Mouse (Mus musculus) naive thymus-derived CD4-positive, alpha-beta T cell, adult 2 months (primary cell): ENCODE measurements around the gene Nkx1-2.
A peak's percentile ranks its signal among the peaks of the same experiment; 100 is the strongest.

Experiments
- DNase-seq: peaks from one replicate; pipeline ENCODE4 v3.0.0-alpha.2; 2011; ENCODE audit warnings: low read depth

The Nkx1-2 gene

GRCm38 (mm10) chr7:132599071-132599975, at the start of gene Nkx1-2:
TSS of gene Nkx1-2 (minus strand) at chr7:132599637.
- DNase-seq: no peak

DNA sequence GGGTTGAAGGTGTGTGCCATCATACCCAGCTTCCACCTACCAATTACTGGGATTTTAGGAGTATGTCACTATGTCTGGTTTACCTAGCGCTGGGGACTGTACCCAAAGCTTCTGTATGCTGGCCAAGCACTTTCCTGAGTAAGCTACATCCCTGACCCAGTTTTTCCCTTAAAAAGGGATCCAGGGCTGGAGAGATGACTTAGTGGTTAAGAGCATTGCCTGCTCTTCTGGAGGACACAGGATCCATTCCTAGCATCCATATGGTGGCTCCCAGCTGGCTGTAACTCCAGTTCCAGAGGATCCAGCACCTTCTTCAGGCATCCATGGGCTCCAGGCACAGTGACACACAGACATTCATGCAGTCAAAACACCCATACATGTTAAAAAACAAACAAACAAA, 47.1 kb upstream of the Nkx1-2 start:
- DNase-seq: no peak

DNA sequence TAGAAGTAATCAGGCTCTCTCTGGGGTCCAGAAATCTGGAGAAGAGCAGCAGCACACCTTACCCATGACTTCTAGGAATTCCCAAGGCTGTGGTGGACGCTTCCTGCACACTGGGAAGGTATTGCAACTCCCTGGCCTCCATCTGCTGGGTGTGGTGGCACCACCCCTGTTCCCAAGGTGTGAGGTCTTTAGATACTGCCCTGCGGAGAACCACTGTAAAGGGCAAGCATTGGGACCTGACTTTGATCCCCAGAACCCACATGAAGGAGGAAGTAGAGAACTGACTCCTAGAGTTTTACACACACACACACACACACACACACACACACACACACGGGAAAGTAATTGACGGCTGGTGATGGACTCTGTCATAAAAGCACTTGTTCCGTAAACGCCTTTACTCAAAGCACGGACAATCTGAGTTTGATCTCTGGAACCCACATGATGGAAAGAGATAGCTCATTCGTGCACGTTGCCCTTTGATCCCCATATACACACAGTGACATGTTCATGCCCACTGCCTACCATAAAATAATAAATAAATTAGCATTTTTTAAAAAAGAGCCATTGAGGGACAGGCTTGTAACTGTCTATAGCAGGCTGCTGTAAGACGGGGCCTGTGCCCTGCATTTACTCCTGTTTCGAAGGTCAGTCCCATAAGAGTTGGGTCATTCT, 45.3 kb upstream of the Nkx1-2 start:
- DNase-seq: no peak

DNA sequence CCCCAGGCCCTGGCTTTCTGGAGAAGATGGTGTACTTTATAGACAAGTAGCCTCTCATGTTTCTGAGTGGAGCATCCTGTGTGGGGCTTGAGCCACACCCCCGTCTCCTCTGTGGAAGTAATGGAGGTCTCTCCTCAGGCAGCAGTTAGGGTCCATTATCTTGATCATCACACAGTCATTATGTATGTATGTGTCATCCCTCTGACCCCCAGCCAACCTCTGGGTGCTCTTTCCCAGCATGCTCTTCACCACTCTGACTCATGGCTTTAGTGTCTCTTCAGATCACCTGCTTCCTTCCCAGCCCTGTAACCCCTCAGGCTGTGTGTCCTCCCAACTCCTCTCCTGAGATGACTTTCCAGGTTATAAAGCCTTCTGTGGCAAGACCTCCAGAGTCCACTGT, 42.2 kb upstream of the Nkx1-2 start:
- DNase-seq: no peak

GRCm38 (mm10) chr7:132640946-132641345, 41.5 kb upstream of the Nkx1-2 start:
- no peak for DNase-seq

- peak; percentile 64 for DNase-seq
These were observed 39.1 kb upstream of the Nkx1-2 start for GRCm38 (mm10) chr7:132638446-132639087.

GRCm38 (mm10) chr7:132637292-132637691, 37.9 kb upstream of the Nkx1-2 start:
- DNase-seq: no peak

- no peak for DNase-seq
These were observed 31.9 kb upstream of the Nkx1-2 start for GRCm38 (mm10) chr7:132631313-132631712.

GRCm38 (mm10) chr7:132627448-132627847, 28.0 kb upstream of the Nkx1-2 start:
- DNase-seq: no peak

DNA sequence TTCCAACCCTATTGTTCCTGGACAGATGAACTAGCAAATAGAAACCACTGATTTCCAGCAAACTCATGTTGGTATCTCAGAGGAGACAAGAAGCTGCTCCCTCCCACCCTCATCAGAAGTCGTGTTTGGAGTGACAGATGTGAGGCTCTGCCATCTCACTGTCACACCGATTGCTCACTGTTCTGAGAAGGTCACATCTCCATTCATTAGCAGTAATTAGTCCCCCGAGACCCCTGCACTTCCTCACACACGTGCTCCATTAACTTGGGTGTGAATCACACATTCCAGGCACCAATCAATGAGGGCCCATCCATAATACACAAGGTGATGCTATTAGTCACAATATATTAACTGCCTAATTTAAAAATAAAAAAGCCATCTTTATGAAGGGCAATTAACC, 26.7 kb upstream of the Nkx1-2 start:
- no peak for DNase-seq

DNA sequence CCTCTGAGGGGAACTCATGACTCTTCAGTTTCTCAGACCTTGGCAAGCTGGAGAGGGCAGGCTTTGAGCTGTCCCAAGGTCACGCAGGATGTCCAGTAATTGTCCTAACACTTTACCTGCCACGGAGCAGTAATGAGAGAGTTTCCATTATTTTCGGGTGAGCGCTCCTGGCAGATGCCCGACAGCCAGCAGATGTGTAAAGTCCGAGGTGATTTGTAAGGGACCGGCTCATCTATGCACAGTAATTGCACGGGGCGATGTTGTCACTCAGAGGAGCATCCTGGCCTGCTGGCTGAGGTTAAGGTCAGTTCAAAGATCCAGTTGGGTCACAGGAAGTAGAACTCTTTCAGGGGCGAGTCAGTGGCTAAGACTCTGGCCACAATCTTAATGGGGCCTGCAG, 24.7 kb upstream of the Nkx1-2 start:
- DNase-seq: no peak

DNA sequence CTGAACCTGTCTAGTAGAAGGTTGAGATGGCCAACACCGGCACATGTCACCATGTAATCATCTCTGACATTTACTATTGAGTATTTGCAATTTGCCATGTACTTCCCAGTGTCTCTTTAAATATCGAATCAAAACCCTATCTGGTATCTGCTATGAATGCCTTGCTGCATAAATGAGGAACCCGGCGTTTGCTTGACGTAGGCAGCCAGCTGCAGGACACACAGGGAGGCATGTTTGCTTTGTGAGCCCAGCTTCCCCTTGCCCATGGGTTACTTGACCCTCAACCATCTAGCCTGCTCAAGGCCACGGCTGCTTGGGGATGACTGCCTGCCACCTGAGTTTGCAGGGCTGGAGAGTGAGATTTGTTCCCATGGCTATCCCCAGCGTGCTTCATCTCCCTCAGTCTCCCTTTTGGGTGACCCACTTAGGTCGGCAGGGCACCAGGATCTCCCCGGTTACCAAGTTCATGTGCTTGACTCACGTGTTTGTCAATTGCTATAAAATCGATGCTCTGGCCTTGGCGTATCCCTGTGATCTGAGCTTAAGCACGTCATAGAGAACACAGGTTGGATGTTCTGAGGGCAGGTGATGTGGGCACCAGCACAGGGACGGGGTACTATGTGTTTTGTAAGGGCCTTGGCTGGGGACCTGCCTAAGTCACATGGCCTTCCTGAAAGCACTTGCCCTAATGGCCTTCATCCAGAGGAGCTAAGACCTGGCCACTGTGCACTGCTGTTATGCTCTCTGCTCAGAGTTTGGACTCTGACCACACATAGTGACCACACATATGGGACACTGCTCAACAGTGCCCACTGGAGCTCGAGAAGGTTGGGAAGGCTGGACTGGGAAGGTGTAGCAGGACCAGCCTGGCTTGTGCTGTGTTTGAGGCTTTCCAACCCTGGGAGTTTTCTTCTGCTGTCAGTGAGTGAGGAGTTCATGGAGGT, 20.8 kb upstream of the Nkx1-2 start:
- DNase-seq: no peak

DNA sequence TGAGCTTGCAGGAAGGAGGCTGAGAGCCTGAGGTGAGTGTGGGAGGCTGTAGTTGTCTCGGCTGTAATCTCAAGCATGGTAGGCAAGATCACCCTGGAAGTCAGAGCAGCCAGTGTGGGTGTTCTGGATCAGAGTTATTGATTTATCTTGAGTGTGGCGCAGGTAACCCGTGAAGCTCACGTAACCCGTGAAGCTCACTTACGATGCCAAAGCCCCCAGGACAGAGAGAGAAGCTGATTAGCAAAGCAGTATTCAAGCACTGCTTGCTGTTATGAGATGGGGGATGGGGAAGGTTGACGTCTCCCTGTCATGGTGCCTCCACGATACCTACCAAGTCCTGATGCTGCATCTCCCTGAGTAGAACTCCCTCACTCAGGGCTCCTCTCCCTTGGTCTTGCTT, 20.1 kb upstream of the Nkx1-2 start:
- no peak for DNase-seq

DNA sequence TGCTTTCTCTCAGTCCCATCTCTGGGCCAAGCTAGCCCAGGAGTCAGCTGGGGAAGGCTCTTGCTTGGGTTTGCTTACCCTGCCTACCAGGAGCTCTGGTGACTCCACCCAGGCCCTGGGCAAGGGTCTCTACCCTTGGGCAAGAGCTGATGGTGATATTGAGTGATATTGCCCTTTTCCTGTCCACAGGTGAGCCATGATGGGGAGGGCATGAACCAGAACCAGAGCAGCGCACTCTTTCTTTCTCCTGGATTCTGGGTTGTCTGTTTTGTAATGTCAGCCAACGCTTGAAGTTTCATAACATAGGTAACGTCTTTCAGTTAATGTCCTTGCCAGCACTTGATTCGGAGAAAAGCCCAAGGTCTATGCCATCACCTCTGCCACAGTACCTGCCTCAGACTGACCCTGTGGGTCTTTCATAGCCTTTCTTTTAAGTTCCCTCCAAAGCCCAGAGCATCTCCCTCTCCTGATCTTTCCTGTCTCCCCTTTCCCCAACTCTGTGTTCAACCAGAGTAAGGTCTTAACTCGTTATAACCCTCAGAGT, 17.7 kb upstream of the Nkx1-2 start:
- DNase-seq: no peak

DNA sequence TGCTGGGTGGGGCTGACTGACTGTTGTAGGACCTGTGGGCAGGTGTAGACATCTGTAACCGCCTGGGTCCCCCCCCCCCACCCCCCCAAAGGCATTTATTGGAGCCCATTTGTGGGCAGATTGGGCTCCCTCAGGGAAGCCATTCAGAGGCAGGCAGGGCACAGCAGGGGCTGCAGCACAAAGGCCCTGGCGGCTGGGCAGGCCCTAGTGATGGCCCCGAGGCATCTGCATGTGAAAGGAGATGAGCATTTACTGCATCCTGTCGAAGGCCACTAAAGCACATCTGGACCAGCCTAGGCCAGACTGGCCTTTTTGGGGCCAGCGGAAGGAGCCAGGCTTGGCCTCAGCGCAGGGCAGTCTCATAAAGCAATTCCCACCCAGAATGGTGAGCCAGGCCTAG, 17.0 kb upstream of the Nkx1-2 start:
- no peak for DNase-seq

- no peak for DNase-seq
These were observed 15.9 kb upstream of the Nkx1-2 start for GRCm38 (mm10) chr7:132615346-132615745.

GRCm38 (mm10) chr7:132611530-132611929, 12.1 kb upstream of the Nkx1-2 start:
- no peak for DNase-seq

DNA sequence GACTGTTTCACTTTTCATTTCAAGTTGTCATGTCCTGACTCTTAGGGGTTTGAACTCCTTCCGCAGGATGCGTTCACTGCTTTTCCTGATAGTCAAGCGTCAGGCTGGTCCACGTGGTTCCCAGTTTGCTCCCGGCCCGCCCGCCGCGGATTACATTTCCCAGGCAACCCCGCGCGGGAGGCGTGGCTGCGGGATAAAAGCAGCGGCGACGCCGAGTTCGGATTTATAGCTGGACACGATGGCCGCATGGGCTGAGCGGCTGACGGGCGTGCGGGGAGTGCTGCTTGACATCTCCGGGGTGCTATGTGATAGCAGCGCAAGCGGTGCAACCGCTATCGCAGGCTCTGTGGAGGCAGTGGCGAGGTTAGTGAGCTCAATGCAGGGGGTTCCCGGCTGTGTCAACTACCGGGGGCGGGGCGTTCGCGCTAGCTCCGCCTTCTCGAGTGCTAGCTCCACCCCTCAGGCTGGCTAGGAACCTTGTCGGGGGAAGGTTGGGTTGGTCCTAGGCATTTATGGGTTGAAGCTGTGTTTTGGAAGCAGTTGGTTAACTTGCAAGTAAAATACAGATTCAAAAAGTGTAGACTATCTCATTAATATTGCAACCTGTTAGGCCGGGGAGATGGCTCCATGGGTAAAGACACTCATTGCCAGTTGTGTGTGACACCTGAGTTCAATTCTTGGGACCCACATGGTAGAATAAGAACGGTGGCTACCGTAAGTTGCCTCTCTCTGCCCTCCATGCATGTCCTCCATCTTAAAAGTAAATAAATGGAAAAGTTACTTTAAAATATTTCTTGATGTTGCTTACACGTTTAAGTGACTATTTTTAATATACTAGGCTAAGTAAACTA, 11.3 kb upstream of the Nkx1-2 start, which contains the start of gene Lhpp:
TSS of gene Lhpp (plus strand) at position 171 of the 851 bp plus-strand sequence.
- peak; percentile 91 for DNase-seq

DNA sequence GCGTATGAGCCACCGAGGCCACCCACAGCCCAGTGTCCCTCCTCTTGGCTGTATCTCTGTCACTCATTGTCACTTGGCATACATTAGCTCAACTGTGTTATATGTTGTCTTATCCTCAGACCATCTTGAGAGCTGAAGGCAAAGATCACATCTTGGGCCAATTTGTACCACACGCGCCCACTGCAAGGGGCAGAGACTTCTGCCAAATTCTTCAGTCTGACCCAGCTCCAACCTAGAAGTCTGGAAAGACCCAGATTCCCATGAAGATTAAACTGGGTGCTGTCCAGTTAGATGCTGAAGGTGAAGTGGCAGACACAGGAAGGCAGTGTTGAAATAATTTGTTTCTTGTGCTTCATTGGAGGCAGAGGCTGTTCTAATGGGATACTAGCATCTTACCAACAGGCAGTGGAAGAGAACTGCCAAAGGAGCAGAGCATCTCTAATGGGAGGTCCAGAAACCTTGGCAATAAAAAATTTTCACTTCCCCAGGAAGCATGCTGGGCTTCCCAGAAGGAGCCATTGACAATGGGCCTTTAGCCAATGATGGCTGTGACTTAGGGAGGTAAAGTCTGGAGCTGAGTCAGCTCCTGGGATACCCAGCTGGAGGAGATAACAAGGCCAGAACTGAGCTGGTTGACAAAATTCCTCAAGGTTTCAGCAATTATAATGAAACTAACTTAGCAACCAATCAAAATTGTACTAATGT, 9.0 kb upstream of the Nkx1-2 start:
- no peak for DNase-seq

- DNase-seq: no peak
These were observed 6.3 kb upstream of the Nkx1-2 start for GRCm38 (mm10) chr7:132605689-132606088.
